Mouse (Mus musculus) c-Kit-positive CD71-positive TER-119-positive erythroid progenitor cells, embryonic 14.5 days (primary cell): ENCODE measurements around the gene E130309D02Rik.

Experiments used
- DNase-seq: peaks from one replicate; pipeline ENCODE4 v3.0.0-alpha.2; 2013; ENCODE audit warnings: low spot score

E130309D02Rik gene

DNA sequence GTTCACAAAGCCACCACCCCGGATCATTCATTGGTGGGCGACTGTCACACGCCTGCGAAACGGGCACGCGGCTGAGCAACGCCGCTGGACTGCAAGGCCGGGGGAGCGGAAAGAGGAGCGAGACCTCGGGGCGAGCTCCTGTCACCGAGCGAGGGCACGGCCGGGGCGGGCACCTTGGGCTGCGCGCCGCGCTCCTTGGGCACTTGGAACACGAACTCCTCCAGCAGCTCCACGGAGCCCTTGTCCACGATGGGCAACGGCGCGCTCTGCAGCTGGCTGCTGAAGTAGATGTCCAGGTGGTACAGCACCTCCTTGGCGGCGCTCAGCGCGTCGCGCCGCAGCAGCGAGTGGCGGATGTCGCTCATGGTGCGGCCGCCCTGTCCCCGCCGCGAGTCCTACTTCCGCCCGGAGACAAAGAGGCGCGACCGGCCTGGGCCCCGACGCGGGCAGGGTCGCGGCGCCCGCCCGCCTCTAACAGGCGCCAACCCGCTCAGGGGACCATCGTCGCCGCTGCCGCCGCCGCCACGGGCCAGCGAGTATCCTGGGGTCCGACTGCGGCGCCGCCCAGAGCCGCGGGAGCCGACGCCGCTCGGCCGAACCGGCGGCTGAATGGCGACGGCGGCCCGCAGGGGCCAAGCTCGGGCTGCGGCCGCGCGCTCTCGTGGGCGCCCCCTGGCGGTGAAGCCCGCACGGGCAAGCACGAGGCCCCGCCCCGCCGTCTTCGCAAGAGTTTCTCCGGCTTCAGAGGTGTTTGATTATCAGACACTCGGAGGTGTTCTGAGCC is at the start of gene E130309D02Rik:
Gene E130309D02Rik, minus strand, starts transcription at position 631 of the 784 bp plus-strand sequence.
- DNase-seq = peak; percentile 74

DNA sequence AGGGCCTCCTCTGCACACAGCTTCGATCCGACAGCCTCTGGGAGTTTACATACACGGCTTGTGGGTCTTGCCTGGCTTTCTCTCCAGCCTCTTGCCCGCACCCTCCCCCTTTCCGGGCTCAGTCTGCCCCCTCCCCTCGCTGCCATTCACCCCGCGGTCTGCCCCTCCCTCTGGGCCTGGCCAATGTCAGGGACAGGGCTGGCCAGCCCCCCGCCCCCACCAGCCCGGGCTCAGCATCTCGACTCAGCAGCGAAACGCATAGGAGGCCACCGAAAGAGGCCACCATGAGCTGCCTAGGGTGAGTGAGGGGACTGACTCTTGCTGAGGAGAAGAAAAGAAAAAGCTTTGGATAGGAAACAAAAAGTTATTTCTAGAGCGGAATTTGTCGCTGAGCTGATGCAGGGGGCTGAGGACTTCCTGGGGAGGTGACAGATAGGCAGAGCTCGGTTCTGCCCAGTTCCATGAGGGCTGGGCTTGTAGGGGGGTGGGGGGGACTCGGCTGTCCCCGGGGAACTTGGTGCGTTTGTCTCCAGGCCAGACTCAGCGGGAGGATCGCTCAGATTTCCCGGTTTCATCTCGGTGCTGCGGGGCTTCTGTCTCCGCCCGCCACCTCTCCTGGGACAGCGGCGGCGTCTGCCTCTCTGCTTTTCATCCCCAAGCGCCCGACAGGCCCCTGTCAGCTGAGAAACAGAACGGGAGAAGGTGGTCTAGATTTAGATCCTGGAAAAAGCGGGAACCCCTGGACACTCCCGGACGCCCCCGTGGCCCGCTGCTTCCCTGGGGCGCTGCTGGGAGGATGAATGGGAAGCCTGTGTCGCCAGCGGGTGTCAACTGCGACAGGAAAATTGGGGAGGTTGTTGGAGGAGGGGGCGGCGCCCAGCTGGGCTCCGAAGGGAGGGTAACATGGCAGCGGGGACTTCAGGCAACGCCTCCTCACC is 48.8 kb upstream of the E130309D02Rik start:
- no peak for DNase-seq

GRCm38 (mm10) chr5:143361428-143361827 is 46.3 kb upstream of the E130309D02Rik start:
- DNase-seq = no peak

GRCm38 (mm10) chr5:143360000-143360399 is 44.8 kb upstream of the E130309D02Rik start:
- peak; percentile 35 for DNase-seq

DNA sequence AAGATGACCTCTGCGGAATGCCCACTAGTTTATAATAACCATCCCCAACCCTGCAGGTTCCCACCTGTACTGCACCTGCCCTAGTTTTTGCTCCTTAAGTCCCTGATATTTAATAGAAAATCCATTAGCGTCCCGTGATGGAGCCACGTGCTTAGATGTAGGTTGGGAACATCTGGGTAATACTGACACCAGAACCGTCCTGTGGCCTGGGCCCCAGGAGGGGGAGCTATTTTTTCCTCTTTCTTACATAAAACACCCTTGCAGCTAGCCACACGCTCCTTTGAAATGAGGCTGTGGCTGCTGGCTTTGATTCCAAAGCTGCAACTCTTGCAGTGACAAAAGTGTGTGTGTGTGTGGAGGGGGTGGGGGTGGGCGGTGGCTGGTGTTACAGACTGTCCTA is 44.1 kb upstream of the E130309D02Rik start:
- DNase-seq = no peak

DNA sequence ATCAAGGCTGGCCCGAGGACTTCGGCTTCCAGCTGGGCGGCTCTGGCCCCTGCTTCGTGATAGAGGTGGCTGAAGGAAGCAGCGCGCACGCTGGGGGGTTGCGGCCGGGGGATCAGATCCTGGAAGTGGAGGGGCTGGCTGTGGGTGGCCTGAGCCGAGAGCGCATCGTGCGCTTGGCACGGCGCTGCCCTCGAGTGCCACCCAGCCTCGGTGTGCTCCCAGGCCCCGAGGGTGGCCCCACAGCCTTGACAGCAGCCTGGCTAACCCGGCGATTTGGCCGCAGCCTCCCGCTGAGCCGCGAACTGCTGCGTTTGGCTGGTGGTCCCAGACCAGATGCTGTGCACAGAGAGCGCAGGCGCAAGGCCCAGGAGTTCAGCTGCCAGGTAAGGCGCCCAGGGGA is 42.4 kb upstream of the E130309D02Rik start:
- no peak for DNase-seq

DNA sequence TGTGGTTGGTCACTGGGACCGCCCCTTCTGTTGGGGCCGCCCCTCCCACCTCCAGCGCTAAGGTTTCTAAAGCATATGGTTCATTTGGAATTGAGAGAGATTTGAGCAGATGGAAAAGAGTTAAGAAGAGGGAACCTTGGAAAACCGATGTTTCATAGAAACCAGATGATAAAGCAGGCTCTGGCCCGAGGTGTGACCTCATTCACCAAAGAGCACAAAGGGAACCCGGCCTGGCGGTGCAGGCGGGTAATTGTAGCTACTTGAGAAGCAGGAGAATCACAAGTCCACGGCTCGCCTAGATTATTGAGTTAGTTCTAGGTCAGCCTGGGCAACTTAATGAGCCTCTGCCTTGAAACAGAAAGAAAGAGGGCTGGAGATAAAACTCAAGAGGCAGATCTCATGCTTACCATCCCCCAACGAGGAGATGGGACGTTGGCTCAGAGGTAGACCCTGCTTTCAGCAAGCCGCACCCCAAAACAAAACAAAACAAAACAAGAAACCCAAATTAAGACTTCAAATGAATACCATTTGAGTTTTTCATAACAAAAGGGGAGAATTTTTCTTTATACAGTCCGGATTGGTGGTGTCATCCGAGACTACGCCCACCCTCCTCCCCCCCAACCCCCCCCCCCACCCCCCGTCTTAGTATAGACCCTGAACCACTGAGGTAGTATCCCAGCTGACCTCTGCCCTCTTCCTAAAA is 41.7 kb upstream of the E130309D02Rik start, which contains the start of gene Grid2ip:
Gene Grid2ip, plus strand, starts transcription at position 653 of the 703 bp plus-strand sequence.
- DNase-seq = no peak

- DNase-seq = no peak
These were observed 40.9 kb upstream of the E130309D02Rik start for GRCm38 (mm10) chr5:143356017-143356416.

- no peak for DNase-seq
These were observed 31.2 kb upstream of the E130309D02Rik start for GRCm38 (mm10) chr5:143346367-143346766.

- DNase-seq = no peak
These were observed 24.4 kb upstream of the E130309D02Rik start for GRCm38 (mm10) chr5:143339603-143340002.

- no peak for DNase-seq
These were observed 21.4 kb upstream of the E130309D02Rik start for GRCm38 (mm10) chr5:143336559-143336958.

DNA sequence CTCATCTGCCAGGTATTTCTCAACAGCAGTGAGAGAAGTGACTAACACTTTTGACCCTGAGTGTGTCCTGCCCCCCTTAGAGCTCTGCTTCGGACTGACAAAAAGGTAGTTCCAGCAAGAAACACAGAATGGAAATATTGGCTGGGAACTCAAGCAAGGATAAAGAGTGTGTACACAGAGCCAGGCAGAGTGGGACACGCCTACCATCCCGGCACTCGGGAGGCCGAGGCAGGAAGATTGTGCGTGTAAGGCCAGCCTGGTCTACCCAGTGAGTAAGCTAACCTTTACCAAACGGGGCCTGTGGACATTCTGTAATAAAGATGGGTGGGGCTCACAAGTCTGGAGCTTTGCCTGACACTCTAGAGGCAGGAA is 19.9 kb upstream of the E130309D02Rik start:
- DNase-seq = no peak

DNA sequence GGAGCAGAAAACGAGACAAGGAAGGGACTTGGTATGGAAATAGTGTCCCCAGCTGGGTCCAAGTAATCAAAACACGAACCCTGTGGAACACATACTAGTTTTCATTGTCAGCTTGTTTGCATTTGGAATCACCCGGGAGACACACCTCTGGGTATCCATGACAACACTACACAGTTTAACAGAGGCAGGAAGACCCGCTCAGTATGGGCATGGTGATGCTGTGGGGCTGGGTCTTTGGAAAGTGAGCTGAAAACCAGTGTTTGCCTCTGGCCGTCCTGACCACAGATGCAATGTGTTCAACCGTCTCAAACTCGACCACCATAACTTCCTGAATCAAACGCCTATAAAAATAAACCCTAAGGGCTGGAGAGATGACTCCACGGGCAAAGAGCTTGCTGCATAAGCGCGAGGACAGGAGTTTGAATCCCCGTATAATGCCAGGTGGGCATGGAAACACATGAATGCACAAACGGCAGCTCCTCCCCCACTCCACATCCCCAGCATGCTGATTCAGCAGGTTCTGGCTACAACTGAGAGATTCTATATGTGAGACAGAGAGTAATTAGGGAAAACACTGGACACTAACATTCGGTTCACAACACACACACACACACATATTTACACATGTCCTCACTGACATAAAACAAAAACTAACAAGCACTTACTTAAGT is 19.4 kb upstream of the E130309D02Rik start:
- DNase-seq = no peak

DNA sequence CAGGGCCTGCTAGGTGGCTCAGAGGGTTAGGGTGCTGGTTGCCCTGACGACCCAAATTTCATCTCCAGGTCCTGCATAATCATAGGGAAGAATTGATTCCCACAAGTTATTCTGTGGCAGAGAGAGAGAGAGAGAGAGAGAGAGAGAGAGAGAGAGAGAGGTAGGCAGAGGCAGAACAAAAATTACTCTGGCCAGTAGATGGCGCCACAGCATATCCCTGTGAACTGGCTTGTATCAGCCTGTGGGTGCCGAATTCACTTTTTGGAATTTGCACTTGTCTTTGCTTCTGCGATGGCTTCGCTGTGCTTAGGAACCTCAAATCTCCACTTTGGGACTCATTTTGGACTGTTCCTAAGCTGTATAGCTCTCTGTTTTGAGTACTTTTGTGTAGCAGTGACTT is 18.7 kb upstream of the E130309D02Rik start:
- peak; percentile 66 for DNase-seq

DNA sequence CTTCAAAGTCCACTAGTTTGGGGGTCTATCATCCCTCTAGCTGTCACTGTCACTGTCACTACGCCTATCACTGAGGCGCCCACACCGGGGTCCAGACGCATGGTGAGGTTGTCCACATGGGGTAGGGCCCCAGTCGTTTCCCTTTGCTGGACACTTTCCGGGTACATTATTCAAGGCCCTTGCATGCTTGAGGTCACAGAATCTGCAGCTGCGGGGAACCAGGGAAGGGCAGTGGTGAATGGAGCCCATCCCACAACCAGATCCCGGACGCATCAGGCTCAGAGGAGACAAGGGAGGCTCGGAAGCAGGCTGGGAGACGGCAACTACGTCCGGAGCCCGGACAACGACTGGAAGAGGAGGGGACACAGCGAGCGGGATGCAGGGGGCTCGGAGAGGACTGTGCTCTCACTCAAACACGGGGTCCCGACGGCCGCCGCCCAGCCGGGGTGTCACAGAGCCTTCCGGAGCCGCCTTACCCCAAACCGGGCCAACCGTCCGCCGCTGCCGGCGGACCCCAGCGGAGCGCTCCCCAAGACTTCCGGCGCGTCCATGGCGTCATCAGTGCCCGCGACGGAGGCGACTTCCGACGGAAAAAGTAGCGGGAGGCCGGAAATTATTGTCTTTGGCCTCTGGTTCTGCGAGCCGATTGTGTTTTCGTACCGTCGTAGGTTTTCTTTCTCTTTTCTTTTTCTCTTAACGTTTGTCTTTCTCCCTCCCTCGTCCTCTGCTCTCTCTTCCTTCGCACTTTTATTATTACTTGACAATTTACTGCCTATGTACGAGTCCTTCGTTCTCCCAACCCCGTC is 13.7 kb upstream of the E130309D02Rik start, which contains the start of gene Zdhhc4:
Gene Zdhhc4, minus strand, starts transcription at position 567 of the 806 bp plus-strand sequence.
- peak; percentile 86 for DNase-seq

- no peak for DNase-seq
These were observed 2.1 kb upstream of the E130309D02Rik start for GRCm38 (mm10) chr5:143317288-143317610.

- DNase-seq = no peak
These were observed 1.6 kb upstream of the E130309D02Rik start for GRCm38 (mm10) chr5:143316605-143317287.

GRCm38 (mm10) chr5:143315514-143315888 is 341 bp upstream of the E130309D02Rik start:
- no peak for DNase-seq

- DNase-seq = no peak
These were observed 904 bp downstream of the E130309D02Rik start for GRCm38 (mm10) chr5:143314183-143314729.

GRCm38 (mm10) chr5:143311886-143312285 is 3.3 kb downstream of the E130309D02Rik start:
- DNase-seq = peak; percentile 81
